Mouse (Mus musculus): ENCODE data around the gene Sult2b1. TPM values are rescaled to one million over a fixed set of nuclear protein-coding genes. Genes with fewer than 3 reads are reported as not detected.

Gene Sult2b1
- total RNA-seq, 2 experiments from 2014 or later: 11.3 to 13.6 TPM

DNA sequence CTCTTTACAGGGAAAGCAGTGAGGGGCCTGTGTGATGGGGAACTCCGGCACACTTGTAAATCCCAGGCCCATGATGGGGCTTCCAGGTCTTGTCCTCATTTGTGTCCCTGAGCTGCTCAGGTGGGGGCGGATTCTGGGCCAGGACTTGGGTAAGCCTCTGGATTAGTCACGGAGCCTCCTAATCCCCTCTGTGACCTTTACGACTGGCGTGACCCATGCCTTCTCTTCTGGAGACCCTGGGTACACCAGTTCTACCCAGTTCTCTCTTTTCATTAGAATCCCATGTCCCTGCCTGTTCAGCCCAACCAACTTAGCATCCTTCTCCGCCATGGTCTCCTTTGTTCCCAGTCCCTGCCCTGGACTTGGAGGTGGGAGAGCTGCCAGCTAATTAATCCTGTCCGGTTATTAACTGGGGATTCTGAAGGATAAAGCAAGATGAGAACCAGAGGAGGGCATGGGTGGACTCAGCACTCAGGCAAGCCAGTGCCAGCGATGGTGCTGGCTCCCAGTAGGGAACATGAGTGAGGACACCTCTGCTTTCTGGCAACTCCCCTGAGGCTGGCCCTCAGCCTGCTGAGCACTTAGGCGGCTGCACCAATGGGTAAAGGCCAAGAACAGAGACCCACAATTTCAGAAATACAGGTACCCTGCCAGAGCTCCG, 31.0 kb upstream of the Sult2b1 start:
- no peak for TF ChIP-seq CTCF (IDR thresholded peaks at IDR 0.05)
- intact Hi-C loops (cut with DNase I): no loop called here
- no peak for DNase-seq (ENCODE audit: extremely low spot score in 1 of 2, low spot score in 2 of 2)
- no peak overlapping the region for H3K27ac ChIP-seq
- no peak overlapping the region for H3K4me3 ChIP-seq

DNA sequence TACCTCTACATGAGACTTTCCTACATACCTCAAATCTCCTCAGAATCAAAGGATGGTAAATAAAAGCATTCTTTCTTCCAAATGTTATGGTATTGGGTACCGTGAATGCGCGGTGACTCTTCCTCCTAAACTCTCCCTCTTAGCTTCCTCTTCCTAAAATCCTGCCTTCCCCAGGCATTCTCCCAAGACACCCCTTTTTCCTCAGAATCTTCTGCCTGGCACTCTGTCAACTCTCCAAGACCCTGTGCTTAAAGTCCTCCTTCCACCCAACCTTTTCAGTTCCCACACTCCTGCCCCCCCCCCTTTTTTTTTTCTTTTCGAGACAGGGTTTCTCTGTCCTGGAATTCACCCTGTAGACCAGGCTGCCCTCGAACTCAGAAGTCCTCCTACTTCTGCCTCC, 30.4 kb upstream of the Sult2b1 start:
- intact Hi-C loops (cut with DNase I): no loop called here
- H3K4me3 ChIP-seq: peak overlapping the region; percentile 39
- peak overlapping the region; percentile 53; the same call in 1 of the 2 replicates for H3K27ac ChIP-seq
- DNase-seq (ENCODE audit: extremely low spot score in 1 of 2, low spot score in 2 of 2): no peak
- no peak for TF ChIP-seq CTCF (IDR thresholded peaks at IDR 0.05)

GRCm38 (mm10) chr7:45813787-45814779, 29.6 kb upstream of the Sult2b1 start, which contains the start of gene Cyth2:
Gene Cyth2 (minus strand): TSS chr7:45814581.
- intact Hi-C loops (cut with DNase I): no loop called here
- peak within 1 kb of the TSS; percentile 91 for H3K4me3 ChIP-seq
- DNase-seq (ENCODE audit: extremely low spot score in 1 of 2, low spot score in 2 of 2): peak; percentile 97 to 99
- TF ChIP-seq CTCF (IDR thresholded peaks at IDR 0.05): no peak; the same call in 1 of the 2 replicates
- peak within 1 kb of the TSS; percentile 97 for H3K27ac ChIP-seq

DNA sequence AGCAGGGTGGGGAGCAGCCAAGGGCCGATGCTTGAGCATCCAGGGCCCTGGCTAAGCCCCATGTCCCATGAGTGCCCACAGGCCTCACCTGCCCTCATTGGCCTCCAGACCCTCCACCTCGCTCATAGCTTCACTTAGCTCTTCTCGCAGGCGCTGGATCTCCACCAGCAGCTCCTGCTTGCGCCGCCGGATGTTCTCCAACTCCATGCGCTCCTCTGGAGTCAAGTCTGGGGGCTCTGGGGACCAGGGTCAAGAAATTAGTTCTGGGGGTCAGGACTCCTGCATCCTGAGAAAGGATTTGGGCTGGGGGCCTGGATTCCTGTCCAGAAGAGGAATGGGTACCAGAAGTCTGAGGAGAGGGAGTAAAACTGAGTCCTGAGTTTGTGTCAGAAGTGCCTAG, 28.5 kb upstream of the Sult2b1 start:
- no peak for DNase-seq (ENCODE audit: extremely low spot score in 1 of 2, low spot score in 2 of 2)
- no peak for TF ChIP-seq CTCF (IDR thresholded peaks at IDR 0.05)
- H3K4me3 ChIP-seq: peak overlapping the region; percentile 91
- intact Hi-C loops (cut with DNase I): no loop called here
- H3K27ac ChIP-seq: no peak overlapping the region

- H3K4me3 ChIP-seq: no peak overlapping the region
- intact Hi-C loops (cut with DNase I): no loop called here
- H3K27ac ChIP-seq: no peak overlapping the region; the same call in 1 of the 2 replicates
- DNase-seq (ENCODE audit: extremely low spot score in 1 of 2, low spot score in 2 of 2): peak in 1 of 2 experiments; percentile 16
- no peak for TF ChIP-seq CTCF (IDR thresholded peaks at IDR 0.05)
These were observed 25.0 kb upstream of the Sult2b1 start for GRCm38 (mm10) chr7:45809276-45810075.

DNA sequence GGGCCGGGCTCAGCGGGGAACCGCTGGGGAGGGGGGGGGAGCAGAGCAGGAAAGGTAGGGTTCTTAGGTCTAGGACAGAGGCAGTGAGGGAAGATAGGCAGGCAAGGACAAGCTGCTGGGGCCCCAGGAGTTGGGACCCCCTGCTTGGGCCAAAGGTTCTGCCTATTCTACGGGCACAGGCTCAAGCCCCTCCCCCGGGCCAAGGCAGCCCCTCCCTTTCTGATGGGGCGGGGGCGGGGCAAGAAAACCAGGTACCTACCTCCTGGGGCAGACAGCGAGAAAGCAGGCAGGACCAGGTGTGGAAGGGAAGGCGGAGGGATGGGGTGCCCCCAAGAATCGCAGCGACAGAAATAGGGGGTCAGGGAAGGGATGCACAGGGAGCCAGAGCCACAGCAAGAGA, 24.0 kb upstream of the Sult2b1 start:
- H3K27ac ChIP-seq: no peak overlapping the region
- intact Hi-C loops (cut with DNase I): no loop called here
- TF ChIP-seq CTCF (IDR thresholded peaks at IDR 0.05): no peak
- DNase-seq (ENCODE audit: extremely low spot score in 1 of 2, low spot score in 2 of 2): no peak
- H3K4me3 ChIP-seq: no peak overlapping the region

DNA sequence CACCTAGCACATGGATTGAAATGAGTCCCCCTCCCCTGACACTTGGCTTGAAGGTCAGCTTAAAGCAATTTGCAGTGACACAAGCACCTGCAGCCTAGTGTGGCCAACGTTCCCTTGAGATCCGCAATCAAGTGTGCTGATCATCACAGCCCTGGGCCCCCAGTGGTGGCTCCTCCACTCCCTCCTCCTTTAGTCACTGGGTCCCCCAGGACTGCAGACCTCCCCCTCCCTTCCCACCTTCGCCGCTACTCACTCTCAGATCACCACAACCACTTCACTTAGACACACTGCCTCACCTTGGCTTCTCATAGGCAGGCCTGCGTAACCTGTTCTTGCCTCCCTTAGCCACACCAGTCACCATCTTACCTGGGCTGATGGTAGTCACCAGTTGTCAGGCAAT, 21.5 kb upstream of the Sult2b1 start:
- intact Hi-C loops (cut with DNase I): no loop called here
- Histone ChIP-seq H3K4me3 (no peak overlapping the region), H3K27ac (no peak overlapping the region)
- no peak for TF ChIP-seq CTCF (IDR thresholded peaks at IDR 0.05)
- DNase-seq (ENCODE audit: extremely low spot score in 1 of 2, low spot score in 2 of 2): no peak

GRCm38 (mm10) chr7:45802551-45802950, 18.1 kb upstream of the Sult2b1 start:
- DNase-seq (ENCODE audit: extremely low spot score in 1 of 2, low spot score in 2 of 2): no peak
- Histone ChIP-seq H3K4me3 (no peak overlapping the region), H3K27ac (no peak overlapping the region)
- no peak for TF ChIP-seq CTCF (IDR thresholded peaks at IDR 0.05)
- intact Hi-C loops (cut with DNase I): no loop called here

- Histone ChIP-seq H3K4me3 (no peak overlapping the region), H3K27ac (peak overlapping the region; percentile 50; the same call in 1 of the 2 replicates)
- intact Hi-C loops (cut with DNase I): loop anchor here (1.0 kb wide), 1 partner anchor 62 kb away; no protein-coding TSS in a partner anchor
- peak; percentile 91 to 95 for DNase-seq (ENCODE audit: extremely low spot score in 1 of 2, low spot score in 2 of 2)
- peak; percentile 100 for TF ChIP-seq CTCF (IDR thresholded peaks at IDR 0.05)
These were observed 16.9 kb upstream of the Sult2b1 start for GRCm38 (mm10) chr7:45801348-45801747.

GRCm38 (mm10) chr7:45800546-45801204, 16.2 kb upstream of the Sult2b1 start:
- TF ChIP-seq CTCF (IDR thresholded peaks at IDR 0.05): no peak
- H3K27ac ChIP-seq: peak overlapping the region; percentile 50; the same call in 1 of the 2 replicates
- DNase-seq (ENCODE audit: extremely low spot score in 1 of 2, low spot score in 2 of 2): no peak
- intact Hi-C loops (cut with DNase I): loop anchor here (1.0 kb wide), 1 partner anchor 61 kb away; no protein-coding TSS in a partner anchor
- H3K4me3 ChIP-seq: no peak overlapping the region

GRCm38 (mm10) chr7:45800001-45800400, 15.5 kb upstream of the Sult2b1 start:
- TF ChIP-seq CTCF (IDR thresholded peaks at IDR 0.05): no peak
- no peak for DNase-seq (ENCODE audit: extremely low spot score in 1 of 2, low spot score in 2 of 2)
- Histone ChIP-seq H3K27ac (no peak overlapping the region), H3K4me3 (no peak overlapping the region)
- intact Hi-C loops (cut with DNase I): no loop called here
